Mouse (Mus musculus): ENCODE results near the gene Rasa2.
"Not testable (repeated sequence)": the region's sequence is repeated elsewhere in the genome, so short reads cannot be mapped to it uniquely, and the experiment has no call there.

Rasa2 gene

DNA sequence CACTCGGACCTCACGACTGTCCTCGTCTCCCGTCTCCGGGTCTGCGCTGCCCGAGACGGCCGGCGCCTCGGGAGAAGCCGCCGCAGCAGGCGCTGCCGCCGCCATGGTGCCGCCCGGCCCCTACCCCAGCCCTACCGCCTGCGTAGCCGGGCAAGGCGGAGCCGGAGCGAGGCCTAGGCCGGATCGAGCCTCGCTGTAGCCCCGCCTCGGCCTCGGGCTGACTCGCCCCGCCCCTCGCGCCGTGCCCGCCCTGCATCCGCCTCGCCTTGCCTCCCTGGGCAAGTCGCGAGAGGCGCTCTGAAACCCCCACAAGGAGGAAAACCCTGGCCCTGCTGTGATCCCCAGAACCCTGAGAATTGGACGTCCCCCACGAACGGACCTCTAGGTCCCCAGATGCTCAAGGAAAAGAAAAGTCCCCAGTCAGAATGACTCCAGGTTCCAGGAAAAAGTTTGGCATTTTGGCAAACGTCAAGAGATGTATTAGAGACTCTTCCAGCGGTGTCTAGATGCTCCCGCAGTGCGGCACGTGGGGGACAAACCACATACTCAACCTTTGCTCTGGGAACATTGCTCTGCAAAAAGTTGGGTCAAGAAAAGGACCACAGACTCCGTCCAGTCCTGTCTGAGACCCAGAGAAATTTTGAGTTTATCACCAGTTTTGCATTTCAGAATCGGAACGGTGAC, at the start of gene Rasa2:
Rasa2 (minus strand) TSS at position 229 of the 684 bp plus-strand sequence.
- peak; percentile 88 to 95 for DNase-seq

DNA sequence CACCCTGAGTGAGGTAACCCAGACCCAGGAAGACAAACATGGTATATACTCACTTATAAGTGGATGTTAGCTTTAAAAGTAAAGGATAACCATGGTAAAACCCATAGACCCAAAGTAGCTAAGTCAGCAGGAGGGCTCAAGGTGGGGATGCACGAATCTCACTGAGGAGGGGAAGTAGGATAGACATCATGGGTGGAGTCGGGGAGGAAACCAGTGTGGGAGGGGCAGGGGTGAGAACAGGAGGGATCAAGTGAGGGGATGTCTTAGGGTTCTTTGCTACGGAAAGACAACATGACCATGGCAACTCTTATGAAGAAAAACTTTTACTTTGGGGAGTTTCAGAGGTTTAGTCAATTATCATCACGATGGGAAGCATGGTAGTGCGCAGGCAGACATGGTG, 47.2 kb upstream of the Rasa2 start:
- DNase-seq = no peak

DNA sequence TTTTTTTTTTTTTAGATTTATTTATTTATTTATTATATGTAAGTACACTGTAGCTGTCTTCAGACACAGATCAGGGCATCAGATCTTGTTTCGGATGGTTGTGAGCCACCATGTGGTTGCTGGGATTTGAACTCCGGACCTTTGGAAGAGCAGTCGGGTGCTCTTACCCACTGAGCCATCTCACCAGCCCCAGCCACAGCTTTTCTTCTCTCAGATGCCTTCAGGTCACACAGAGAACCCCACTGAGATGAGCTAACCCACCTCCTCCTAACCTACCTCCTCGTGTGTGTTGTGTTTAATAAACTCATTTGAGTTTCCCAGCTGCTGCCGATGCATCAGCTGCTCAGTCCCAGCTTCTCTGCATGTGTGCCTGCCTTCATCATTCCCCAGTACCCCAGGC, 46.3 kb upstream of the Rasa2 start:
- not testable (repeated sequence) for DNase-seq

DNA sequence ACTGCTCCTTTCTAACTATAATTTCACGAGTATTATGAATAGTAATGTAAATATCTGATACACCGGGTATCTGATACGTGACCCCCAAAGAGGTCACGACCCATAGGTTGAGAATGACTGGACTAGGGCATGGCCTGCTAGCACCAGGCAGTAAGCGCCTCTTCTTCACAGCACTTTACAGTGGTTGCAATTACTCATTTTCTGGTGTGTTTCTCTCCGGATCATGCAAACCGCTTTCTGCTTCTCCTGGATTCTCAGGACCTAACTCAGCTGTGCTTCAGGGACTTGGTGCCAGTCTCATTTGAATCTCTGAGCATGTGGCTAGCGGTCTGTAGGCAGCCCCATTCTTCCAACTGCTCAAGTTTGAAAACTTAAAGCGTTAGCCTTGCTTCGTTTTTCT, 45.3 kb upstream of the Rasa2 start:
- no peak for DNase-seq

DNA sequence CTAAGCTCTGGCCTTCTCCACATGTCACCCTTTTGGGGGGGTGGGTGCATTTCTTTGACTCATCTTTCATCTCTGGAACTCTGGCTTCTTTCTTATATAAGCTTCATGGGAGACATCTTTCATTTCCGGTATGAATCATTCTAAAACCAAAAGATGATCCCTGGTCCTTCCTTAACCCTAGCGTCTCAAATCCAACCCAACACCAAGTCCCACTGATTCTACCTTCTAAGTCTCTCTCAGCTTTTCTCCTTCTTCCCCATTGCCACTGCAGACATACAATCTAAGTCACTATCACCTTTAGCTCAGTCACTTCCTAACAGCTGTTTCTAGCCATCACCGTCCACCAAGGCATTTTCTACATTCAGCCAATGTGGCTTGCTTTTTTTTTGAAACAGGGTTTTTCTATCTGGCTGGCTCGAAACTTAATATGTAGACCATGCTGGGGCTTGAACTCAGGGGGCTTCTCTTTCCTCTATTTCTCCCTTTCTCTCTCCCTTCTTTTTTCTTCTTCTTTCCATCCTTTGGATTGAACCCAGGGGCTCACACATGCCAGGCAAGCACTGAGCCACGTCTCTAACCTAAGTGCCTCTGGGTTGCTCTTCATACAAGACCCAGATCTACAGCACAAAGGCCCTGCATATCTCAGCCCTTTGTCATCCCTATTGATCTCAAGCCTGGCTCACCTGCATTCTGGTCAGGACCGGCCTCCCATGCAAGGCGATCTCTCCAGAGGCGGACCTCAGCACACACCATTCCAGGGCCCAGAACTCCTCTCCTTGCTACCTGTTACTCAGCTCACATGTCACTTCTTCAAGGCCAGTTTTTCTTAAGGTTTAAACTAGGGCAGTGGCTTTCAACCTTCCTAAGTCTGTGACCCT, 44.6 kb upstream of the Rasa2 start:
- DNase-seq = no peak

DNA sequence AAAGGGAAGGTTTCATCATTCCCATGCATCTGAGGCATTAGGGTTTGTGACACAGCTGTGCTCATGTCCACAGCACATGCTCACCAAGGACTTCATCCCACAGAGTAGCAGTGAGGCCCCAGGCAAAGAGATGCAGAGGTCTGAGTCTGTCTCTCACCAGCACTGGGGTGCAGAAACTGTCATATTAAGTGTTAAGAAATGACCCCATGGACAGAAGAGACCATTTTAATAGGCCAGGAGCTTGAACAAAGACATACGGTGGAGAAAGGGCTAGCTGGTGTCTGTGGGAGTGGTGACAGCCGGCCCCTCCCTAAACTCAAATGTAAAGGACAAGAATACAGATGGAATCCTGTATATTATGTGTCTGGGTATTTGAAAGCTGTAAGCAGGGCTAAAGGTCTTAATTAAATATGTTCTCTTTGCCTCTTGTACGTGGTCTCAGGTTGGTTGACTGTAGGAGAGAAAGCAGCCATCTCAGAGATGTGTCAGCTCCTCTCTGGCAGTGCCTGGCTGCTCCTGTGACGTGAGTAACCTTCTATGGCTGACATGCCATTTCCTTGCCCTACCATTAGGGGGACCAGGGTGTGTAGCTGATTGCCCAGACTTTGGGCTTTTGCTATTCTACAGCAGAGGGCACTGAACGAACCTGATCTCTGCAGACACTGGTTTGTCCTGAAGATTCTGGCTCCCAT, 43.8 kb upstream of the Rasa2 start:
- DNase-seq = peak; percentile 40 to 72

DNA sequence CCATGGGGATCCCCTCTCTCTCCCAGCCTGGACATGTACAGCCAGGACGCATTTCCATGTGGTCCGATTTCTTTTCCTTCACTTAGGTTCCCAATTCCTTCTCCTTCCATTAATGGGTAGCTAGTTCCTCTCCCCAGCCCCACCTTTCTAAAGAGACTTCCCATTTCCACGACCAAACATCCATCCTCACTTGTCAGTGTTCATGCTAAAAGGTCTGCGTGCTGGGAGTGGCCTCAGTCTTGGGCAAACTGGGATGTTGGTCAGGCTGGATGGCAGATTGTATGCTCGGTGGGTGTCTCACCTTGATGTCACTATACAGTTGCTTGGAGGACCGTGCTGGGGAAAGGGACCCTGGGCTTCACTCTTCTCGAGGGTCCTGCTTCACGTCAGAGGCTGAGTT, 42.9 kb upstream of the Rasa2 start:
- DNase-seq = no peak

DNA sequence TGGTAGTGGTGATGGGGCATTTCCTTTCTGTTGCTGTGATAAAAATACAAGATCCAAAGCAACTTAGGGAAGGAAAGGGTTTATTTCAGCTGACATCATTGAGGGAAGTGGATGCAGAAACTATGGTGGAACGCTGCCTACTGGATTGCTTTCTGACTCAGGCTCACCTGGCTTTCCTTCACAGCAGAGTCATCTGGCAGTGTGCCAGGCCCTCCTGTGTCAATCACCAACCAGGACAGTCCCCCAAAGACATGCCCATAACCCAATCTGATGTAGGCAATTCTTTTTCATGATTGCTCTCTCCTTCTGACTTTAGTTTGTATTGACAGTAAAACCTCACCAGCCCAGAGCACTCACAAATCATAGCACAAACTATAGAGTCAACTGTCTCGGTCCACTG, 41.0 kb upstream of the Rasa2 start:
- no peak for DNase-seq

DNA sequence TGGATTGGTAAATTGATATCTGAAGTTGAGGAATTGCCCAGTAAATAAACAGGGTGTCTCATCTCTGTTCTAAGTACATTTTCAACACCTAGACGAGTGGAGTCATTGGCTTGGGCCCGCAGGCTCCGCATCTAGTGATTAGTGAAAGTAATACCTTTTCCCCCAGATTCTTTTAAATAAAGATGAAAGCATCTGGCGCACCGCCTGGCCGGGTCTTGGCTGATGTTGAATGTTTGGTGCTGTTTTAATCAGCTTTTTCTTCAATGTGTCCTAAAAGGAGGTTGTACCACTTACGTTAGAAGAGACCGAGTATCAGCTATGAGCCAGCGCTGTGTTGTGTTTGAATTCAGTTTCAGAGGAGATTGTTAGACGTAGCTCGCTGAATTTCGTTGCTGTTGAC, 39.8 kb upstream of the Rasa2 start:
- no peak for DNase-seq

DNA sequence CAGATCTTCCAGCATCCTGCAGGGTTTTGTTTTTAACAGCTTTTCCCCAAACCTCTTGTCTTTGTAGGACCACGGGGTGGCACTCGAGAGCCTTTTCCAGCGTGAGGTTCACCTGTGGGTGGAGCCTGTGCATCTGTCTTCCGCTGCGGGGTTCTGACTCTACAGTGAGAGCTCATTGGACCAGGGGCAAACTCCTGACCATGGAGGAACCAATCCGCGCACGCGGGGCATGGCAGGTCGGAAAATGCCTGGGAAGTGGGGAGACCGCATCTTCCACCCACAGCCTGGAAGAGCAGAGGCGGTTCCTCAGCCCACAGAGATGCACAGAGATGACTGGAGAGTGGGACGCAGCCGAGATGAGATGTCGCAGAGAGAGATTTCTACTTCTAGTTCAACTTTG, 38.5 kb upstream of the Rasa2 start:
- DNase-seq = peak; percentile 96 to 97

DNA sequence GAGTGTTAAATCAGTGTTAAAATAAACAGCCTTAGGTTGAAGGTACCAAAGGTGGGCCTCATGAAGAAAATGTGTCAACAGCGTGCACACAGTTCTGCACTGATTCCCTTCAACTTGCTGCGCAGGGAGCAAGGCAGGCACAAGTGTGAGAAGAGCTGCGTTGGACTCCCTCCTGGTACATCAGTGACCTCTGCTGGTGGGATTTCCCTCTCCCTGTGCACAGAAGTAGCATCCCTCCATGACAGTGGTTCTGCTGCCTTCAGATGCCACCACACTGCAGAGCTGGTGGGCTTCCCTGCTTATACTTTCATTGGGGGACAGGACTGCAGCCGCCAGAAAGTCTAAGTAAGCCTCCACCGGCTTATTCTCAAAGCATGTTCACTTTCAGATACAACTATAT, 37.2 kb upstream of the Rasa2 start:
- DNase-seq = peak; percentile 79 to 89

DNA sequence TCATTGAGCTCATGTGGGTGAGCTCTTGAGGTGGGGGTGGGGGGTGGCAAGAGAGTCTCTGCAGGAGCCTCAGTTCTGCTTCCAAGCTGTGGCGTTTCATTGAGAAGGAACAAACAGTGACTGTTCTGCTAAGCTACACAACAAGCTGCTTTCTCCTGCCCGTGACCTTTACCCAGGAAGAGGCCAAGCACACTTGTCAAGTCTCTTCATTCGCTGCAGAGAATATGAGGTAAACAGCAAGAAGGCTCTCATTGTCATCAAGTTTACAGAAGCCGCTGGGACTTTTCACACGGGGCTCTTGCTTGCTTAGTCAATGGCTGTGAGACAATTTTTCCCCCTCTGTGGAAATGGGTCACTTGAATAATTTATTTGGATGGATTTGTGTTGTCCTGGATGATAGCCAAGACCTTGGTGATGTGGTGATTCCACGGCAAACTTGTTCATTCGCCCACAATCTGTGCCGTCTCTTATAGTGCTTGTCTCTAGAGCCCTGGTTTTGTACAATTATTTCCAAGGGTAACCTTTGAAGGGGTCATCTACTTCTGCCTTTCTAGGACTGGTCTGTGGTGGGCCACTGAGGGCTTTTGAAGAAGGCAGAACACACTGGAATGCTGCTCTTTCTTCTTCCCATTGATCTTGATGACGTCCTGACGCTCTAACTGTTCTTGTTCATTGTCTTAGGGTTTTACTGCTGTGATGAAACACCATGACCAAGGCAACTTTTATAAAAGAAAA, 29.3 kb upstream of the Rasa2 start:
- DNase-seq = no peak

DNA sequence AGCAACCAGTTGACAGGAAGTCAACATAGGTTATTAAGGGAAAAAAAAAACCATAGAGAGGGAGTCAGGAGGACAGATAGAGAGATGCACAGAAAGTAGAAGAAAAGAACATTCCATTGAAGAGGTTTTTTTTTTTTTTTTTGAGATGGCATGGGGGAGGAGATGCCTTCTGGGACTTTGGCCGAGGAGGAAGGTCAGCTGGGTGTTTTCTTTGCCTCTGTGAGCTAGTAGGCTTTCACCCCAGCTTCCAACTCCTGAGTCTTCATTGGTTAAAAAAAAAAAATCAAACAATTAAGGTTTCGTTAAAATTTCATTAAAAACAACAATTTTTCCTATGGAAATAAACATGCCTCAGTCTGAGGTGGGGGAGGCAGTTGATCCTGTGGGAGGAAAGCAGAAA, 28.4 kb upstream of the Rasa2 start:
- DNase-seq = no peak

DNA sequence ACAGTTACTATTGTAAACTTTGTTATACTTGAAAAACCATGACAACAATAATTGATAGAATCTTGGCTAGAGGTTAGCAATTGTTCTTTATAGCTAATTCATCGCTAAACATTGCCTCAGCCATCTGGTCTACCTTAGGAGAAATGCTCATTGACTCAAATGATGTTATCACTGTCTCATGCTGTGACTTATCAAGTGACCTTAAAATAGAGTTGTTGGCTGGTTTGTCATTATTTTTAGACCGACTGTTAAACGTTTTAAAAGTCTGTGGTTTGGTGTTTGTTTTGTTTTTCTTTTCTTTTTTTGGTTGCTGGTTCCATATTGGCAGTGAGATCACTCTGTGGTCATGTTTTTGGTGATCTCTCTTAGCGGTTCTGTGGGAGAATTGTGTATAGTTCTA, 22.1 kb upstream of the Rasa2 start:
- no peak for DNase-seq

DNA sequence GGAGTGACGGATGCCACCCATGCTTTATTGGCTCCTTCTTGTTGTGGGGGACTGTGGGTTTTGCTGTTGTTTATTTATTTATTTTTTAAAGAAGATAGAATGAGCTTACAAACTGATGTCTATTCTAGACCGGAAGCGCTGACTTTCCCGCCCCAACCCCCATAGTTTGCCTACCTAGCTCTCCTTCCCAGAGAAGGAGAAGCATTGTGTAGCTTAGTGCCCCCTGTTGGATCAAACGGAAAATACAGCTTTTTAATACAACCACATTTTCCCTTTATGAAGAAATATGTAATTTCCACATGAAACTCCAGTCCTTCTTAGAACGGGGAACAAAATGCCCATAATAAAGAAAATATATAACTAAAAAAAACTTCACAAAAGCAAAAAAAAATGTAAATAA, 21.3 kb upstream of the Rasa2 start:
- DNase-seq = no peak

DNA sequence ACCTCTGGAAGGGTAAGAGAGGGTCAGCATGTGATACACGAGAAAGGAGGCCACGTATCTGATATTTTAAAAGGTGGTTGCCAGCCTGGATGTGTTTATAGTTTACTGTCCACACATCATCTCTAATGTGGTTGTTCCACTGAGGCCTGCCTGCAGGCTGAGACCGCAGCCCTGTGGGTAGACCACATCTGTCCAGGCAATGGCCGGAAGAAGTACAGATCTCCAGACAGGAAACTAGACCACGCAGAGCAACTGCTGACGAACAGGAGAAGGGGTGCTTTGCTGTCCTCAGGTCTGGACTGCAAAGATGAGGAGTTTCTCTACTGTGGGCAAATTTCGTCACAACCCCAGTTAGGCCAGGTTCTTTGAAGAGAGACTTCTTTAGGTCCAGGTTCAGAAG, 19.4 kb upstream of the Rasa2 start:
- DNase-seq = no peak

DNA sequence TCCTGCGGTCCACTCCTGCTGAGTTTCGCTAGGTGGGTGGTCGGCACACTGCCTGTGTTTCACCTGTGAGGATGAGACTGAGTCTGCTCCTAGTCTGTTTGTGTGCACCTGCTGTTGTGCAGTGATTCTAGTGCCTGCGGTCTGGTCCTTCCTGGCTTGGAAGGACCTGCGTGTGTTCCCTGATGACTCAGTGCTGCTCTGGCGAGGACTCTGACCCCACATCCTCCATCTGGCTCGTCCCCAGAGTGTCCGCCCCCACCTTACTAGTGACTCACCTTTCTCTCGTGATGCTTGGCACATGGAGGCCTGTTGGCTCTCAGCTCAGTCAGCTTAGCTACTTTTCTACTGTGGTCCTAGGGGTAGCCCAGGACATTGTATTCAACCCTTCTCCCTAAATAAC, 18.5 kb upstream of the Rasa2 start:
- peak; percentile 80 to 88 for DNase-seq

DNA sequence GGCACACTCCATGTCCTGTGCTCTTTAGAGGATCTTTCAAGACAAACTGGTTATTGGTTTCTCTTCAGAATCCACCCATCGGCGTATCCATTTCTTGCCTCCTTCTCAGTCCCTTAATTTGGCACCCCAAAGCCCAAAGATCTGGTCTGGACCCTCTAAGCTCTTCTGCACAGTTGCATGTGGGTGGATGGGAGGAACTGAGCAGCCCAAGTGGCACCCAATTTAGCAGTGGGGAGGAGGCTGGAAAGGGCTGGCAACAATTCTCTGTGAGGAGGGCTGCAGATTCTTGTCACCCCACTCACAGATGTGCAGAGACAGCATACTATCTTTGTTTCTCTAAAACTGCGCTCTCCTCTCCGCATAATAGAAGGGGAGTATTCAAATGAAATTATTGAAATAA, 17.9 kb upstream of the Rasa2 start:
- DNase-seq = no peak

DNA sequence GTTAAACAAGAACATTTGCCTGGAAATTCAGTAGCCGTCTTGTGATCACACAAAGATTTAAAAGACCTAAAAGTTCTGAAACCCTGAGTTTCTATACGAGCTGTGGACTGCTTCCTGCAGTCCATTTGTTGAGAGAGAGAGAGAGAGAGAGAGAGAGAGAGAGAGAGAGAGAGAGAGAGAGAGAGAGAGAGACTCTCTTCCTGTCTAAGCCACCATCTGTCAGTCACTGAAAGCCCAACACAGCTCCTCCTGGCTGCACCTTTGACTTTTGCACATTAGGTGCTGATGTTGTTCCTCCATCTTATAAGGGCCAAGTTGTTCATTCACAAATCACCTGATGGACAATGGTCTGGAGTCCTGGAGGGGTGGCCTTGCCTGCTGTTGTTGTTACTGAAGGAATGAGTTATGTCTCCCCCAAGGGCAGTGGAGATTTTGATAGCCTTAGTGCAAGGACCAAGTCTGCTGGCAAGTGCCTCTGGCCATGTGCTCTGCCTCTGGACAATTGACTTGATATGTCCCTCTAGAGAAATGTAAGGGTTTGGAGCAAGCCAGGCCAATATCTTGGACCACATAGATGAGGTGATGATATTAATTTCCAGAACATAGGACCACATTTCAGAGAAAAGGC, 15.4 kb upstream of the Rasa2 start:
- no peak for DNase-seq

DNA sequence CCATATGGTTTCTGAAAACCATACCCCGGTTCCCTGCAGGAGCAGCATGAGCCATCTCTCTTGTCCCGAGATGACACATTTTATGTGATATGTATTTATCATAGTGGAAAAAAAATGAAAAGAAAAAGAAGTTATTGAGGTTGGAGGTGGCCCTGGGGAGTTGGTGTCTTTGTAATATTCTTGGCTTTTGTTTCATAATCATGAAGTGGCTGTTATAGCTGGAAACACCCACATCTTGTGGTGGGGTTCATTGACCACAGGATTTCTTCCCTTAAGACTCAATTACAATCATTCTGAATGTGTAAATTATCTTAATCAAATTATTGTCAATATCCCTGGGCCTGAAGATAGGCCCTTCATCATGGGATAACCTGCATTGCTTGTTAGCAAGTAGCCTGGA, 13.4 kb upstream of the Rasa2 start:
- DNase-seq = no peak

DNA sequence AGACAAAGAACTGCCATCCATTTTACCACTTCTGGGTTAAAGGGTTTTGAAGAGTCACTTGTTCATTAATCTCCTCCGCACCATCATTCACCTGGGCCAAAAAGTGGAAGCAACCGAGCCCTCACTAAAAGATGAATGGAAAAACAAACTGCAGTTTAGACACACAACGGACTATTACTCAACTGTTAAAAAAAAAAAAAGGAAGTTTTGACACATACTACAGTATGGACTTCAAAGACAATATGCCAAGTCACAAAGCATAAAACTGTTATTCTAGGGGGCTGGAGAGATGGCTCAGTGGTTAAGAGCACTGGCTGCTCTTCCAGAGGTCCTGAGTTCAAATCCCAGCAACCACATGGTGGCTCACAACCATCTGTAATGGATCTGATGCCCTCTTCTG, 12.6 kb upstream of the Rasa2 start:
- not testable (repeated sequence) for DNase-seq

DNA sequence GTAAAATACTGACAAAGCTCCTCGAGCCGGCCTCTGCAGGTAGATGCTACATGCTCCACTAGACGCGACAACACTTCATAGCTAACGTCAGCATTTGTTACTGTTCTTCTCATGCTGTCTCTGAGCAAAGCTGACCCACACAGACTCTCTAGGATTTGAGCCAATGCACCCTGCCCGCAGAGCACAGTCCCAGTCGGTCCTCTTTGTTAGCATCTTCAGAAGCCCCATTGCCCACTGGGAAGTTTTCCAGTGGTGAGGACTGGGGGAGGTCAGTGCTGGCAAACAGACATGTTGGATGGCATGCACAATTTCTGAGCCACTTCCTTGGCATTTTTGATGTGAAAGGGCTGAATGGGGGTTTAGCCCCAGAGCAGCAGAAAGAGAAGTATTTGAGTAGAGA, 8.0 kb upstream of the Rasa2 start:
- DNase-seq = no peak

DNA sequence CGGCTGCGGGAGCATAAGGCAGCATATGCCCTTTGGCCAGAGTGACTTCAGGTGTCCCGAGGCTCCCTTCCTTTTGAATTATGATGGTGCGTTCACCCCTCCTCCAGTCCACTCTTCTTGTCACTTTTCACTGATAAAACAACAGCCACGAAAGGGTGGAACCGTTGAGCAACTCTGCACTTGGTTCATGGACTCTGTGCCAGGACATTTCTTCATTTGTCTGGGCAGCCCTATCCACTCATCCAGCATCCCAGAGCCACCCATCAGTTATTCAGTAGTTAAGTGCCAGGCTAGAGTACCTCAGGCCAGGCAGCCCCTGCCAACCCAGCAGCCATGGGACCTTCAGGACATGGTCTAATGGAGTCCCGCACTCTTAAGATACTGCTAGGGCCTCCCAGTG, 7.1 kb upstream of the Rasa2 start:
- no peak for DNase-seq

All from cerebellum, postnatal 25 days (tissue).